Comparison of ENCODE assay signal across 8 mouse cellular contexts in genomic region chr1:33757491-33758041, GRCm38 (mm10). TPM values are rescaled to one million over a fixed set of nuclear protein-coding genes. Genes with fewer than 3 reads are reported as not detected.
DNase-seq lines count a peak whose midpoint lies in the region; TF ChIP-seq lines count a peak whose summit lies in the region.

Bag2 (minus strand) TSS chr1:33757795.

- H3K9ac ChIP-seq in liver, adult 2 months (ENCODE audit: low read depth, low read length), result peak within 1 kb of the TSS; percentile 66

- H3K4me1 ChIP-seq in liver, adult 2 months (ENCODE audit: control insufficient read depth, insufficient read depth, low read length), result no peaks in the 10 kb centered on the region; the same call in 1 of the 2 replicates

- H3K27me3 ChIP-seq in liver, adult 2 months (ENCODE audit: control insufficient read depth, insufficient read depth, low read length), result no peaks in the 10 kb centered on the region
- H3K27me3 ChIP-seq in myocyte (ENCODE audit: control insufficient read depth, insufficient read depth, insufficient read length), result no peaks in the 10 kb centered on the region
- no peaks in the 10 kb centered on the region for H3K27me3 ChIP-seq in splenic B cell, adult 2 months (ENCODE audit: control insufficient read depth, insufficient read depth, low read length, poor library complexity, severe bottlenecking)

- H3K36me3 ChIP-seq in liver, adult 2 months (ENCODE audit: control insufficient read depth, insufficient read depth, low read length), result peaks cover 2% of the 10 kb centered on the region; the same call in 1 of the 2 replicates
- H3K36me3 ChIP-seq in myocyte (ENCODE audit: control insufficient read depth, insufficient read depth), result peaks cover 14% of the 10 kb centered on the region
- H3K36me3 ChIP-seq in splenic B cell, adult 2 months (ENCODE audit: control insufficient read depth, insufficient read depth, low read length, poor library complexity, severe bottlenecking), result no peaks in the 10 kb centered on the region

- H3K79me2 ChIP-seq in liver, adult 2 months (ENCODE audit: control insufficient read depth, insufficient read depth, low read length), result no peaks in the 10 kb centered on the region
- H3K79me2 ChIP-seq in myocyte (ENCODE audit: control insufficient read depth, insufficient read depth), result peaks cover 31% of the 10 kb centered on the region

- under 1% methylated on average over 57 of the region's 61 CpGs for WGBS in liver, adult 2 months

- peak within 1 kb of the TSS; percentile 60 for H3ac ChIP-seq in myocyte (ENCODE audit: control insufficient read depth, insufficient read length)

- H3K4me3 ChIP-seq in liver, adult 2 months (ENCODE audit: insufficient read depth, low read depth, low read length), result peak within 1 kb of the TSS; percentile 66
- peak within 1 kb of the TSS; percentile 57 for H3K4me3 ChIP-seq in myocyte

- H3K4me2 ChIP-seq in myocyte (ENCODE audit: low read depth), result peak within 1 kb of the TSS; percentile 100

- TF ChIP-seq CTCF in liver, adult 2 months (IDR thresholded peaks at IDR 0.05; ENCODE audit: low read depth, low read length), result no peak

- peak; percentile 35 to 43 for DNase-seq in layer of hippocampus, adult 18-20 months (ENCODE audit: low spot score in 2 of 2)
- DNase-seq in layer of hippocampus, adult 9-11 months, result no peak
- DNase-seq in embryo, embryonic 9.5 days (ENCODE audit: extremely low spot score), result peak; percentile 81
- DNase-seq in heart, adult 11 months, result peak; percentile 96
- peak; percentile 47 for DNase-seq in kidney, adult 11 months
- DNase-seq in liver, adult 2 months (ENCODE audit: extremely low read depth, low read depth, low spot score), result no peak
- DNase-seq in splenic B cell, adult 2 months (ENCODE audit: low read depth, low spot score), result peak; percentile 40

- TF ChIP-seq POLR2A in liver, adult 2 months (IDR thresholded peaks at IDR 0.05; ENCODE audit: extremely low read depth, insufficient read depth, low read length), result no peak
- TF ChIP-seq POLR2A in myocyte (IDR thresholded peaks at IDR 0.05; ENCODE audit: insufficient read length, low read depth), result peak; percentile 86

- H3K27ac ChIP-seq in liver, adult 2 months (replicated peaks; ENCODE audit: insufficient read depth, low read depth, low read length), result no peak within 1 kb of the TSS

TF ChIP-seq in myocyte, 11 proteins besides CTCF, POLR2A, EP300 and RAD21:
- no peak for TF ChIP-seq TCF12 (IDR thresholded peaks at IDR 0.05; ENCODE audit: insufficient read depth, poor library complexity, severe bottlenecking)
- no peak for TF ChIP-seq MAX (IDR thresholded peaks at IDR 0.05; ENCODE audit: low read depth)
- TF ChIP-seq MYOD1 (IDR thresholded peaks at IDR 0.05; ENCODE audit: control insufficient read depth in 1 of 3, insufficient read length in 2 of 3, low read depth in 2 of 3), result no peak
- TF ChIP-seq SRF (IDR thresholded peaks at IDR 0.05; ENCODE audit: control insufficient read depth, insufficient read length, low read depth), result peak; percentile 81
- no peak for TF ChIP-seq TCF3 (IDR thresholded peaks at IDR 0.05; ENCODE audit: insufficient read length, low read depth)
- peak; percentile 88 for TF ChIP-seq POLR2AphosphoS2 (IDR thresholded peaks at IDR 0.05; ENCODE audit: insufficient read length, low read depth)
- no peak for TF ChIP-seq E2F4 (IDR thresholded peaks at IDR 0.05; ENCODE audit: insufficient read depth)
- no peak for TF ChIP-seq REST (IDR thresholded peaks at IDR 0.05; ENCODE audit: insufficient read depth, insufficient read length)

RNA-seq across cellular contexts. Expression of gene Bag2, which starts in this region (rescaled TPM):
- total RNA-seq in layer of hippocampus, adult 18-20 months (2021), result 10 to 100 TPM in 1 of 2 experiments, 1 to 10 TPM in 1; 9.5 to 10.7 TPM
- total RNA-seq in liver, adult 2 months (2014; rRNA removed), result 2.1 and 3.6 TPM in 2 replicates
- 4.1 and 5.9 TPM in 2 replicates for polyA plus RNA-seq in liver, adult 2 months (2012; rRNA removed)
- polyA plus RNA-seq in myocyte (2012; fragmentation: generic; extraction: Trizol), result 37.3 TPM

Comparison
In these comparisons a context has a peak if more than half of its experiments do, and no peak if none do; other contexts are left out.
1. DNase-seq: peak in layer of hippocampus, adult 18-20 months (2 of 2), embryo, embryonic 9.5 days (single experiment), heart, adult 11 months (single experiment), kidney, adult 11 months (single experiment) and splenic B cell, adult 2 months (single experiment); none in layer of hippocampus, adult 9-11 months (single experiment) and liver, adult 2 months (single experiment).